Mouse (Mus musculus) lung, embryonic 14.5 days (tissue): ENCODE measurements at regions not wholly inside any gene's neighbourhood (a gene's known extent, or its start where the extent isn't known, plus 50 kb on each side); places are given as distances from the start of the nearest gene placed in this dataset.

Experiments used
- ATAC-seq: fragments of 200-750 bp; cut with Nextera tagmentation; 2 replicates; pipeline ENCODE4 v1.8.0; 2017; ENCODE audit warnings: mild to moderate bottlenecking, moderate TSS enrichment, moderate library complexity; ENCODE audit not compliant: insufficient read depth
- DNase-seq: peaks from one replicate; pipeline ENCODE4 v3.0.0-alpha.2; 2015
- H3K27ac ChIP-seq: fragments of 300-500 bp; sonication (generic); 2 replicates; pipeline ENCODE4 v1.5.1; 2014; ENCODE audit warnings: low read depth, mild to moderate bottlenecking, moderate library complexity
- H3K27me3 ChIP-seq: fragments of 300-500 bp; sonication (generic); 2 replicates; pipeline ENCODE4 v1.6.1; 2014; ENCODE audit warnings: low read length, control low read depth; ENCODE audit not compliant: insufficient read depth
- H3K36me3 ChIP-seq: fragments of 300-500 bp; sonication (generic); 2 replicates; pipeline ENCODE4 v1.6.1; 2014; ENCODE audit warnings: control low read depth; ENCODE audit not compliant: insufficient read depth
- H3K4me1 ChIP-seq: fragments of 300-500 bp; sonication (generic); 2 replicates; pipeline ENCODE4 v1.6.1; 2014; ENCODE audit warnings: antibody characterized with exemption, control low read depth; ENCODE audit not compliant: insufficient read depth
- H3K4me2 ChIP-seq: fragments of 300-500 bp; sonication (generic); 2 replicates; pipeline ENCODE4 v1.6.1; 2014; ENCODE audit warnings: mild to moderate bottlenecking
- H3K4me3 ChIP-seq: fragments of 300-500 bp; sonication (generic); 2 replicates; pipeline ENCODE4 v1.5.1; 2014; ENCODE audit warnings: low read depth, low read length
- H3K9ac ChIP-seq: fragments of 300-500 bp; sonication (generic); 2 replicates; pipeline ENCODE4 v1.6.1; 2014
- H3K9me3 ChIP-seq: fragments of 300-500 bp; sonication (generic); 2 replicates; pipeline ENCODE4 v1.6.1; 2016; ENCODE audit warnings: low read depth, low read length, control low read depth
- CTCF ChIP-seq: IDR thresholded peaks from 2 replicates; pipeline ENCODE4 v1.5.1; 2016; ENCODE audit warnings: antibody characterized with exemption, low read depth
- WGBS: fragments of 180-500 bp; shearing (Covaris S2); extraction: QIAGEN DNeasy Blood & Tissue Kit; methylation state at CpG from one replicate; pipeline ENCODE4 v1.1.7; 2014; 5-methylcytosine and 5-hydroxymethylcytosine counted together

DNA sequence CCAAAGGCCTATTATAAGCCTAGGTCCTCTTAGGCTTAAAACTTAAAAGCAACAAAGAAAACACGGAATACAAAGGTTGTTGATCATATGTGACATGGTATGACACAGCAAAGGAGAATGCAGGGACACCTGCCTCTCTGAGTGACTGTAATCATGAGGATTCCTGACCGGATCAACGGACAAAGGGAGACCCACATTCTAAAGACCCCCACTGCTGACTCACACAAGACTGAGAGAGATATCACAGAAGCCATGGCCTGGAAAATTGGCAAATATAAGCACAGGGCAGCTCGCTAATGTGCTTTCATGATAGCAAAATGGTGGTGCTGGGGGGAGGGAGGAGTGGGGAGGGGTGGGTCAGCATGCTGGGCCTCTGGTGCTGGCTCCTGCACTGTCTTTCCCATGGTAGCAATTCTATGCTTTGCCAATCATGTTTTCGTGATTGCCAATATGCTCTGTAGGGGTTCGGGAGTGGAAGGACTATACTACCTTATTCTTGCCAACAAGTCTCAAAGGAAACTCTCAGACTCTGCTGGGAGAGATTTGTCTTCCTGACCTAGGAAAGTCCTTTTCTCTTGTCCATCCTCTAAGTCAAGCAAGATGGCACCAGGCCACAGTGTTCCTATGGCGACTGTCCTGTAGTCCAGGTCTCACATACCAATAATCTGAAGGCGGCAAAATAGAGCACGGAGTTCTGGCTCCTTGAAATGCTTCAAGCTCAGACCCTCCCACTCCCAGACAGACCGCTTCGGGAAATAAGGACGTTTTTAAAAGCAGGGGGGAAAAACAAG lies 110.5 kb upstream of the Nav3 start:
- ATAC-seq: no peak
- no peak for TF ChIP-seq CTCF
- Histone ChIP-seq H3K36me3 (no peaks in the 10 kb centered on the region), H3K4me3 (no peak overlapping the region), H3K9ac (no peak overlapping the region), H3K27me3 (no peaks in the 10 kb centered on the region), H3K27ac (no peak overlapping the region), H3K9me3 (no peaks in the 10 kb centered on the region), H3K4me1 (no peaks in the 10 kb centered on the region), H3K4me2 (no peak overlapping the region)
- no peak for DNase-seq
- WGBS: 83% methylated on average over 12 of the region's 12 CpGs

DNA sequence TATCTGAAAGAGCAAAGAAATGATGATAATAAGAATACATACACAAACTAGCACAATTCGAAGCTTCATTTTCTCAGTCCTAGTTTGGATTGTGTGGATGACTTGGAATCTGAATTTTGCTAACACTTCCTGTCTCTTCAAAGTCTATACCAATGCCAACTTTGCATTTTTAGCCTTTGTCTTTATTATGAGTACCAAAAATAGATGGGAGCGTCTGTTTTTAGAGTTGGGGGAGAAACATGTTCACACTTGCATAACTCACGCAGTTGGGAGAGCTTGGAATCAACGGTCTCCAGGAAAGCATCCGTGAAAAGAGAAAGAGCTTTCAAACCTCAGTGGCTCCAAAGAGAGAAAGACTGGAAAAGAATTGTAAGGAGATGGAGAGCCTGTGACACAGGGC lies 114.5 kb upstream of the Nav3 start:
- Histone ChIP-seq H3K9me3 (no peaks in the 10 kb centered on the region), H3K27me3 (no peaks in the 10 kb centered on the region), H3K4me2 (no peak overlapping the region), H3K36me3 (no peaks in the 10 kb centered on the region), H3K4me3 (no peak overlapping the region), H3K9ac (no peak overlapping the region), H3K27ac (no peak overlapping the region), H3K4me1 (no peaks in the 10 kb centered on the region)
- DNase-seq (no peak), ATAC-seq (no peak)
- no peak for TF ChIP-seq CTCF
- WGBS: 82% methylated on average over 5 of the region's 5 CpGs

DNA sequence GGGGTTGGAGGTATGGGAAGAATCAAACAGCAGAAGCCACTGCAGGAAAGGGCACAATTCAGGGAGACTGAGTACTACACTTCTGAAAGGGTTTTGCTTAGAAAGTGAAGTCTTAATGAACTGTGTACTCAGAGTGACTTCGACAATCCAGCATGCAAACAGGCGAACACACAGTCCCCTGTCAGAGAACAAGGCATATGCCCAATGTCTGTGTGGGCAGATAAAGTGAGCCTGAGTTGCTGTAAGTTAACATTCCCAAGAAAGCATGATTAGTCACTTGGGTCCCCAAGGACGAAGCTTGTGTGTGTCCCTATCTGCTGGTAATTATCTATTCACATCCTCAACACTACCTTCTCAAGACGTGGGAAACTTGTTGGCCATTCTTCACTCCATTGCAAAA lies 115.2 kb upstream of the Nav3 start:
- H3K36me3 ChIP-seq: no peaks in the 10 kb centered on the region
- no peak overlapping the region for H3K4me2 ChIP-seq
- H3K9me3 ChIP-seq: no peaks in the 10 kb centered on the region
- H3K27me3 ChIP-seq: no peaks in the 10 kb centered on the region
- ATAC-seq: no peak
- WGBS: 55% methylated on average over 4 of the region's 4 CpGs
- H3K4me1 ChIP-seq: no peaks in the 10 kb centered on the region
- no peak overlapping the region for H3K9ac ChIP-seq
- no peak for TF ChIP-seq CTCF
- DNase-seq: no peak
- no peak overlapping the region for H3K27ac ChIP-seq
- no peak overlapping the region for H3K4me3 ChIP-seq

DNA sequence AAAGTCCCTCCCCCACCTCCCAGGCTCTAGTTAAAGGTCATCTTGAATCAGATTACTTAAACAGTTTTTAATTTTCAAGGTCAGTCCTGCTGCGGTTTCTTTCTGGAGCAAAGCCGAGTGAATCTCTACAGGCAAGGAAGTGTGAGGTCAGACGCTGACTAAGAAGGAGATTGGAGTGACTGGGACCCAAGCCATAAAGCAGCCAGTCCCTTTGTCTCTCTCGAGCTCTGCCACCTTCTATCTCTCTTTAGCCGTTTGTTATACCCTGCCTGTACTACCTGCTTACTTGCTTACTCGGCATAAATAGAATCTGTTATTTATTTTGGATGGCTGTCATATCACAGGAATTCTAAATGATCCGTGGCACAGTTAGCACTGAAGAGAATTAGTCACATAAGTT lies 117.5 kb upstream of the Nav3 start:
- Histone ChIP-seq H3K9ac (no peak overlapping the region), H3K36me3 (no peaks in the 10 kb centered on the region), H3K9me3 (no peaks in the 10 kb centered on the region), H3K4me1 (no peaks in the 10 kb centered on the region), H3K27ac (no peak overlapping the region), H3K27me3 (no peaks in the 10 kb centered on the region), H3K4me2 (no peak overlapping the region), H3K4me3 (no peak overlapping the region)
- DNase-seq: peak; percentile 29
- 35% methylated on average over 7 of the region's 7 CpGs for WGBS
- no peak for TF ChIP-seq CTCF
- no peak for ATAC-seq

DNA sequence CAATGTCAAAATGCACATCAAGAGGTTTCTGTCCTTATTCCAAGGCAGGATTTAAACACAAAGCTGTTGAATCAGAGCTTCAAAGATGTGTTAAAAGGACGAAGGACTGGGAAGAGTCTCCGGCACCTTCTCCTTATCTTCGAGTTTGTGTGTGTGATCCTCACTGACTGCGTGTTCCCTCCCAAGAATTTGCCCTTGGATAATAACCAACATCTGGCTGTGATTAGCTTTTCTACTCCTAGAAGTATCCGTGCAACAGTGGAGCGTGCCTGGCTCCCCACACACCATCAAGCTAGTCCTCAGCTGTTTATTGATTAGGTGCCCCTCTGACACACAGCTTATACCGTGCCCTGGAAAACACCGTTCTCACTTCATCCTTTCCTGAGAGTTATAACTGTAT lies 130.0 kb upstream of the Nav3 start:
- peaks cover 5% of the 10 kb centered on the region; the same call in 1 of the 2 replicates for H3K4me1 ChIP-seq
- no peaks in the 10 kb centered on the region for H3K36me3 ChIP-seq
- peak overlapping the region; percentile 10; the same call in 1 of the 2 replicates for H3K4me2 ChIP-seq
- 28% methylated on average over 8 of the region's 8 CpGs for WGBS
- H3K27me3 ChIP-seq: no peaks in the 10 kb centered on the region
- no peak overlapping the region for H3K4me3 ChIP-seq
- DNase-seq (peak; percentile 88), ATAC-seq (peak; percentile 93)
- no peak overlapping the region for H3K9ac ChIP-seq
- no peak overlapping the region for H3K27ac ChIP-seq
- TF ChIP-seq CTCF: no peak
- no peaks in the 10 kb centered on the region for H3K9me3 ChIP-seq

DNA sequence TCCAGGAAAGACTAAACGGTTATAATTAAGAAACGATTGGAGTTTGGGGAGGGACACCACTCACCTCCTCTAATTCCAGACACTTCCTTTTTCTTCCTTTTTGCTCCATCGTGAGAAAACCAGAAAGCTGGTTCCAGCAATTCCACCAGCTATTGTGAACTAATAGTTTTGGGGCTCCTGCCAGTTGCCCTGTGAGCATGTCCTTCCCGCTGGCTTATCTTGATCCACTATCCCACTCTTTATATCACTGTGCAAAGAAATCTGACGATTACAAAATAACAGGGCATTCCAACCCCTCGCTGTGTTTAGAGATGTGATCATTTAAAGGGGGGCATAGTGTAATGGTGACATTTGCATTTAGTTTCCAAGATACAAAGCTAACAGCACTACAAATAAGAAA lies 130.5 kb upstream of the Nav3 start:
- Histone ChIP-seq H3K9me3 (no peaks in the 10 kb centered on the region), H3K9ac (no peak overlapping the region), H3K36me3 (no peaks in the 10 kb centered on the region), H3K4me1 (peaks cover 5% of the 10 kb centered on the region; the same call in 1 of the 2 replicates), H3K27ac (peak overlapping the region; percentile 25), H3K4me3 (no peak overlapping the region), H3K27me3 (no peaks in the 10 kb centered on the region), H3K4me2 (peak overlapping the region; percentile 10; the same call in 1 of the 2 replicates)
- 35% methylated on average over 6 of the region's 6 CpGs for WGBS
- peak; percentile 63 for DNase-seq
- no peak for TF ChIP-seq CTCF
- ATAC-seq: peak; percentile 59; the same call in 1 of the 2 replicates

DNA sequence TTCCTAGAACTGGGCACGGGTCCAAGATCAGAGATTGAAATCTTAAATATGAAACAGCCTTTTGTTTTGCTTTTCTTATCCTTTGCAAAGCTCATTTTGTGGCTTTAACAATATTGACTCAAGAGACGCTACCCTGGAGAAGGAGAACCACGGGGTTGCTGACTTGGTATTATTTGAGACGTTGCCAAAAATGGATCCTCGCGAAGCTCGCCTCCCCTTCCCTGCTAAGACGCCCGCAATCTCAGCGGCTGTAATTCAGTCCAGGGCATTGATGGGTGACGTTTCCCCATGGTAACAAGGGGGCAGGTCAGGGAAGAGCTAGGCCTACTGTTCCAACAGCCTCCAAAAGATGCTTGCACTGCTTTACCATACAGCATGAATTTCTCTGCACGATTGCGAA lies 131.5 kb upstream of the Nav3 start:
- no peak for TF ChIP-seq CTCF
- WGBS: 35% methylated on average over 13 of the region's 13 CpGs
- H3K9me3 ChIP-seq: no peaks in the 10 kb centered on the region
- H3K27me3 ChIP-seq: no peaks in the 10 kb centered on the region
- H3K9ac ChIP-seq: no peak overlapping the region
- peak; percentile 74 for DNase-seq
- peak overlapping the region; percentile 32 for H3K4me2 ChIP-seq
- H3K27ac ChIP-seq: peak overlapping the region; percentile 75
- ATAC-seq: peak; percentile 42
- no peak overlapping the region for H3K4me3 ChIP-seq
- H3K4me1 ChIP-seq: peaks cover 5% of the 10 kb centered on the region; the same call in 1 of the 2 replicates
- no peaks in the 10 kb centered on the region for H3K36me3 ChIP-seq
